Mouse (Mus musculus): ENCODE data around the gene U90926. TPM values are rescaled to one million over a fixed set of nuclear protein-coding genes. Genes with fewer than 3 reads are reported as not detected.

U90926 gene
- polyA plus RNA-seq, 1 experiment from 2014 or later = not detected

GRCm38 (mm10) chr5:92234939-92235557 lies 19.8 kb upstream of the U90926 start:
- Histone ChIP-seq H3K9me3 (no peaks in the 10 kb centered on the region), H3K4me1 (replicated peaks) (no peaks in the 10 kb centered on the region), H3K27ac (no peak overlapping the region), H3K9ac (no peak overlapping the region), H3K4me2 (no peak overlapping the region), H3K4me3 (no peak overlapping the region), H3K27me3 (peaks cover 2% of the 10 kb centered on the region; the same call in 1 of the 2 replicates), H3K36me3 (no peaks in the 10 kb centered on the region)
- 61% methylated on average over 5 of the region's 5 CpGs for WGBS
- no peak for ATAC-seq (ENCODE audit: low FRiP score)

DNA sequence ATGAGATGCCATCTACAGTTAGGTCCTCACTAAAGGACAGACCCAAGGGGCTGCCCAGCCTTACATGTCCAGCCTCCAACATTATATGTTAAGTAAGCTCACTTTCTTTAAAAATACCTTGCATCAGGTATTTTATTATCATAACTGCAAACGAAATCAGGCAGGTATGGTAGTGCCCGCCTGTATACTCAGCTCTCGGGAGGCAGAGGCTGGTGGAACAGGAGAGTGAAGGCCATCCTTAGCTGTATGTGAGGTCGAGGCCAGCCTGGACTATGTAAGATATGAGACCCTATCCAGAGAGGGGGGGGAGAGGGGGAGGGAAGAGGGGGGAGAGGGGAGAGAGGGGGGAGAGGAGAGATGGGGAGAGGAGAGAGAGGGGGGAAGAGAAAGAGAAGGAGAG lies 18.2 kb upstream of the U90926 start:
- no peak for ATAC-seq (ENCODE audit: low FRiP score)
- no peaks in the 10 kb centered on the region for H3K36me3 ChIP-seq
- no peak overlapping the region for H3K4me3 ChIP-seq
- no peak overlapping the region for H3K27ac ChIP-seq
- H3K4me1 ChIP-seq (replicated peaks) = no peaks in the 10 kb centered on the region
- no peak overlapping the region for H3K4me2 ChIP-seq
- no peak overlapping the region for H3K9ac ChIP-seq
- WGBS = 90% methylated on average over 4 of the region's 4 CpGs
- no peaks in the 10 kb centered on the region for H3K27me3 ChIP-seq
- H3K9me3 ChIP-seq = no peaks in the 10 kb centered on the region

DNA sequence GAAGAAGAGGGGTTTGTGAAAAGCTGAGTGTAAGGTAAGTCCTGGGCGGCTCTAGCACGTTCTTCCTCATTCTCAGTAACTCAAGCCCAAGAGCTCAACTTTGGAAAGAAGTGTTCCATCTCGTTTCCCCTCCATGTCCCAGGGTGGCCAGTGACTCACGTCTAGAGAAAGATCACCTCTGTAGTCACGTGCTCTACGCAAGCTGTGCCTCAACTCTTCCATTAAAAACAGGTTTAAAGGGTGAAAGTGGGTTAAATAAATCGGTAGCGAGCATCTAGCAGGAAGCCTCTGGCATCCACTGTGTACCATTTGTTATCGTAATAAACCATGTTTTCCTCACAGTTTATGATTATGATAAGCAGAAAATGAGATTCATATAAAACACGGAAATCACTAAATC lies 16.6 kb upstream of the U90926 start:
- Histone ChIP-seq H3K36me3 (no peaks in the 10 kb centered on the region), H3K4me3 (no peak overlapping the region), H3K9me3 (no peaks in the 10 kb centered on the region), H3K4me1 (replicated peaks) (no peaks in the 10 kb centered on the region), H3K27ac (no peak overlapping the region), H3K9ac (no peak overlapping the region), H3K27me3 (no peaks in the 10 kb centered on the region), H3K4me2 (no peak overlapping the region)
- no peak for ATAC-seq (ENCODE audit: low FRiP score)
- WGBS = 85% methylated on average over 10 of the region's 10 CpGs

DNA sequence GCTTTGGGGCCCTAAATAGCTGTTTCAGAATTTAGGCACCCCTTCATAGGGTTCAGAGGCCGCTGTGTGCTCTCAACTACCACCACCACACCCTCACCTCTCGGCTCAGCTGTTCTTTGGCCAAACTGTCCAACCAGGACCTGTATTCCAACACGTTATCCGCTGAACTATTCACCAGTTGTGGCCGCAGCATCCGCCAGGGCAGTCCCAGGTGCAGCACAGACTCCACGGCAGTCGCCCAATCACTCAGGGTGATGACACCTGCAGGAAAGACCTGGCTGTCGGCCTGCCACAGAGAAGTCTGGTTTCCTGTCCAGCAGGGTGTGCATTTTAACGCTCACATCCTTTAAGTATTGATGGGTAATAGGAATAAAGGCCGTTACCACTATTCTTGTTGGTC lies 15.1 kb upstream of the U90926 start:
- H3K4me3 ChIP-seq = no peak overlapping the region
- 84% methylated on average over 11 of the region's 11 CpGs for WGBS

GRCm38 (mm10) chr5:92229514-92229913 lies 14.3 kb upstream of the U90926 start:
- Histone ChIP-seq H3K4me3 (no peak overlapping the region), H3K27me3 (no peaks in the 10 kb centered on the region), H3K9ac (no peak overlapping the region), H3K27ac (no peak overlapping the region), H3K36me3 (no peaks in the 10 kb centered on the region), H3K4me2 (no peak overlapping the region), H3K9me3 (no peaks in the 10 kb centered on the region), H3K4me1 (replicated peaks) (no peaks in the 10 kb centered on the region)
- ATAC-seq (ENCODE audit: low FRiP score) = no peak
- WGBS = 95% methylated on average over 3 of the region's 3 CpGs

More for the DNA sequence above, 15.1 kb upstream of the U90926 start:
- Histone ChIP-seq H3K4me2 (no peak overlapping the region), H3K36me3 (no peaks in the 10 kb centered on the region), H3K9ac (no peak overlapping the region), H3K27ac (no peak overlapping the region), H3K4me1 (replicated peaks) (no peaks in the 10 kb centered on the region), H3K27me3 (no peaks in the 10 kb centered on the region), H3K9me3 (no peaks in the 10 kb centered on the region)
- ATAC-seq (ENCODE audit: low FRiP score) = no peak

DNA sequence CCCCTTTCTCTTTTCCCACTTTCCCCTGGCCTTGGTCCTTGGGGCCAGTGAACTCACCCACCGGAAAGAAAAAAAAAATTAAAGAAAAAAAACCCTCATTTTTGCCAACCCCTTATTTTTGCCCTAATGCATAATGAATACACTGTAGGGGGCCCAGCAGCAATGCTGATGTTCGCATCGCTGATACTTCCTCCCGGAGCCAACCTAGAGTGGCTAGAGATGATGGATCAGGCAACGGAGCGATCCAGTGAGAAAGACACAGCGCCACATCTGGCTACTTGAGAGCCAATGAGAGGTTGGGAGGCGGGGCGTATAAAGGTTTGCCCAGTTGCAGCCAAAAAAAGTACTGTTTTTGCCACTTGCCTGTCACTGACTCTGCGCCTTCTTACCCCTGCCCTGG lies 13.6 kb upstream of the U90926 start:
- ATAC-seq (ENCODE audit: low FRiP score) = no peak

DNA sequence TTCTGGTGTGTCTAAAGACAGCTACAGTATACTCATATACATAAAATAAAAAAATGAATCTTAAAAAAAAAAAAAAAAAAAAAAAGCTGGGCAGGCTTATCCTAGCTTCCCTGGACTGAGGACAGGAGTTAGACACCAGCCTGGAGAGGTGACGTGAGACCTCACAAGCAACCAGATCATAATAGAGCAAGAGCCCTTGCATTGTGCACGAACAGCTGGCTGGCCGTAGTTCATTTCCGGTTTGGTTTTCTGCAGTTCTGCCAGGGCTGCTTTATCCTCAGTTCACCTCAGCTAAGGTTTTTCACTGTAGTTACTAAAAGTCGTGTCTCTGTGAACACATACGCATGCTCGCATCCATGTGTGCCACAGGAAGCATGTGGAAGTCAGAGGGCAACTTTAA lies 12.6 kb upstream of the U90926 start:
- Histone ChIP-seq H3K4me2 (no peak overlapping the region), H3K4me3 (no peak overlapping the region), H3K27me3 (no peaks in the 10 kb centered on the region), H3K27ac (no peak overlapping the region), H3K9ac (no peak overlapping the region), H3K4me1 (replicated peaks) (no peaks in the 10 kb centered on the region), H3K36me3 (no peaks in the 10 kb centered on the region), H3K9me3 (no peaks in the 10 kb centered on the region)
- 88% methylated on average over 7 of the region's 7 CpGs for WGBS
- ATAC-seq (ENCODE audit: low FRiP score) = no peak

More for the DNA sequence above, 13.6 kb upstream of the U90926 start:
- WGBS = 30% methylated on average over 10 of the region's 10 CpGs
- H3K36me3 ChIP-seq = no peaks in the 10 kb centered on the region
- H3K27ac ChIP-seq = no peak overlapping the region
- H3K4me3 ChIP-seq = no peak overlapping the region
- H3K4me2 ChIP-seq = no peak overlapping the region
- H3K9ac ChIP-seq = no peak overlapping the region
- no peaks in the 10 kb centered on the region for H3K9me3 ChIP-seq
- no peaks in the 10 kb centered on the region for H3K4me1 ChIP-seq (replicated peaks)
- no peaks in the 10 kb centered on the region for H3K27me3 ChIP-seq

DNA sequence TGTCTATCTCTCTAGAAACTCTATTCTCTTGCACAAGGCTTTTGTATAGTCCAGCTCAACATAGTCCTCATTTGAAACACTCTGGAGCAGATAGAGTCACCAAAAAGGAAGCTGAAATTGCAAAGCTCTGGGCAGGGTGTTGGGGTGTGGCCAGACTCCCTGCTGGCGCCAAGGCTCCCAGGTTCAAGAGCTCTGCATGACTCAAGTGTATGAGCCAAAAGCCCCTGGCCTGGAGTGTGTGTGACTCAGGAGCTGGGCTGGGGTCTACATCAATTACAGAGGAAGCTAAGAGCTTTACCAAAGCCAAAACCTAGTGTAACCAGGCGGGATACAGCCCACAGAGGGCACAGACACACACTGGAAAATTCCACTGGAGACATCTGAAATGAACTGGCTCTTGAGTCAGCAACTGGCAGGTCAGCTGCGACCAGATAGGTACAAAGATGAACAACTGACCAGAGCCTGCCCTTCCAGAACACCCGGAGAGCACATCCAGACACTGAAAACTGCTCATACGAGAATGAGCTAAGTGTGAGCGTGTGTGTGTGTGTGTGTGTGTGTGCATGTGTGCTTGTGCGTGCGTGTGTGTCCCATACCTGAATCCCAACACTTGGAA lies 5.2 kb upstream of the U90926 start:
- Histone ChIP-seq H3K9ac (no peak overlapping the region), H3K4me3 (no peak overlapping the region), H3K27me3 (no peaks in the 10 kb centered on the region), H3K4me1 (replicated peaks) (peaks cover 18% of the 10 kb centered on the region), H3K4me2 (no peak overlapping the region), H3K9me3 (no peaks in the 10 kb centered on the region), H3K36me3 (no peaks in the 10 kb centered on the region), H3K27ac (no peak overlapping the region)
- no peak for ATAC-seq (ENCODE audit: low FRiP score)
- 91% methylated on average over 8 of the region's 8 CpGs for WGBS

DNA sequence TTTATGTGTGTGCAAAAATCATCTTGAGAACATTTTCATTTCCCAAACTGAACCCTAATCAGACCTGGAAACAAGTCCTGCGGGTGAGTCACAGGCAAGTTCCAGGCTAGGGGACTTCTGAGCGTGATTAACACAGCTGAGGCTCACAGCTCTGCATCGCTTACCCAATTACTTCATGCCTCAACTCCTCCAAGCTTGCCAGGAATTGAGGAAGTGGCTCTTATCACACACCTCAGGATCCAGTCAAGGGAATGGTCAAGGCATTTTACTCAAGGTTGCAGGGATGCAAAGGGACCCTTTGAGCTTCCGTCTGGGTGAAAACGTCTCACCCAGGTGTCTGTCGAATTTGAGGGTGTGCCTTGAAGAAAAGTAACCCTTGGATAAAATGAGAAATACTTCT lies 4.6 kb upstream of the U90926 start:
- no peaks in the 10 kb centered on the region for H3K36me3 ChIP-seq
- no peaks in the 10 kb centered on the region for H3K27me3 ChIP-seq
- 0 out of 2 replicates have a peak, but pooled peaks have one; percentile 41 for ATAC-seq (ENCODE audit: low FRiP score)
- H3K9ac ChIP-seq = no peak overlapping the region
- H3K9me3 ChIP-seq = no peaks in the 10 kb centered on the region
- peak overlapping the region; percentile 84; the same call in 1 of the 2 replicates for H3K27ac ChIP-seq
- H3K4me1 ChIP-seq (replicated peaks) = peaks cover 18% of the 10 kb centered on the region
- H3K4me3 ChIP-seq = no peak overlapping the region
- no peak overlapping the region for H3K4me2 ChIP-seq
- 71% methylated on average over 6 of the region's 6 CpGs for WGBS

DNA sequence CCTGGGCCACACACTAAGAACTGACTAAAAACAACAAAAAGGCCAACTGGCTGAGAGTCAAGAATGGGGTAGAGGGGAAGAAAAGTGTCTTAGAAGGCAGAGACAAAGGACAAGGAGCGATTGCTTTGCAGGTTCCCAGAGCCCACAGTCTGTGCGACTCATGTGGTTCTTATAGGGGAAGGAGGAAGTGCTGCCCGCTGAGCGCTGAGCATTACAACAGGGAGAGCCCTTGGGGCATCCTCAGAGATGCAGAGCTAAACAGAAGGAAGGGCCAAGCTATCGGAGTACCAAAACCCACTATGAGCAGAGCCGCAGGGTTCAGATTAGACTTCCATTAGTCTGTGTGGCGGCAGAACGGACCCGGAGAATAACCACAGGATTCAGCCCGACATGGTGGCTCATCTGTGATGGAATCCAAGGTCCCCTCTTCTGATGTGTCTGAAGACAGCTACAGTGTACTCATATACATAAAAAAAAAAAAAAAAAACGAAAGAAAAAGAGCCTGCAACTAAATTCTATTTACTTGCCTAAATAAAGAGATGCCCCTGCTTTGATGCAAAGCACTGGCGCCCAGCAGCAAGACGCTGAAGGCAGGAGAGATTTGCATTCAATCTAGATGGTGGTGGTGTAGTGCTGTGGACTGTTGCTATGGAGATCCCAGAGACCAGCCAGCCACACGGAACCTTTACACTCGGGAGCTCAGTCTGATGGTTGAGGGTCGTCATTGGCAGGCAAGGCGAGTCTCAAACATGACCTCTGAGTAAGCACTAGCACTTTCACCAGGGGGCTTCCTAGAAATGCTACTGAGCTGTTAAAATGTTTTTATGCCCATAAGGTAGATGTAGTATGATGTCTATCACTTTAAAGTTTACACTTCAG lies 3.9 kb upstream of the U90926 start:
- H3K4me2 ChIP-seq = peak overlapping the region; percentile 23
- H3K4me1 ChIP-seq (replicated peaks) = peaks cover 18% of the 10 kb centered on the region
- H3K27me3 ChIP-seq = no peaks in the 10 kb centered on the region
- H3K9ac ChIP-seq = no peak overlapping the region
- H3K4me3 ChIP-seq = no peak overlapping the region
- WGBS = 33% methylated on average over 17 of the region's 17 CpGs
- H3K36me3 ChIP-seq = no peaks in the 10 kb centered on the region
- H3K27ac ChIP-seq = peak overlapping the region; percentile 84
- H3K9me3 ChIP-seq = no peaks in the 10 kb centered on the region
- ATAC-seq (ENCODE audit: low FRiP score) = peak; percentile 89

- Histone ChIP-seq H3K36me3 (no peaks in the 10 kb centered on the region), H3K4me1 (replicated peaks) (no peaks in the 10 kb centered on the region), H3K27me3 (no peaks in the 10 kb centered on the region), H3K4me2 (no peak overlapping the region), H3K9me3 (no peaks in the 10 kb centered on the region), H3K9ac (no peak overlapping the region), H3K27ac (no peak overlapping the region), H3K4me3 (no peak overlapping the region)
- 91% methylated on average over 4 of the region's 4 CpGs for WGBS
- ATAC-seq (ENCODE audit: low FRiP score) = no peak
These were observed 3.0 kb downstream of the U90926 start for GRCm38 (mm10) chr5:92212231-92212630.

GRCm38 (mm10) chr5:92210205-92210604 lies 5.0 kb downstream of the U90926 start:
- H3K36me3 ChIP-seq = peaks cover 13% of the 10 kb centered on the region
- no peaks in the 10 kb centered on the region for H3K4me1 ChIP-seq (replicated peaks)
- H3K27me3 ChIP-seq = no peaks in the 10 kb centered on the region
- H3K9ac ChIP-seq = no peak overlapping the region
- no peaks in the 10 kb centered on the region for H3K9me3 ChIP-seq
- H3K27ac ChIP-seq = no peak overlapping the region
- no peak overlapping the region for H3K4me3 ChIP-seq
- ATAC-seq (ENCODE audit: low FRiP score) = no peak
- 82% methylated on average over 8 of the region's 8 CpGs for WGBS
- no peak overlapping the region for H3K4me2 ChIP-seq

Measured in hindbrain, embryonic 13.5 days (tissue).